Mouse (Mus musculus) bone marrow, adult 2 months (tissue): ENCODE measurements around the gene Adipoq.
A peak's percentile ranks its signal among the peaks of the same experiment; 100 is the strongest.

Experiments used
- CTCF ChIP-seq: fragments of 200-500 bp; IDR thresholded peaks from 2 replicates; pipeline ENCODE4 v1.5.1; 2011; ENCODE audit warnings: low read length, control low read depth; ENCODE audit not compliant: control insufficient read depth, insufficient read depth
- POLR2A ChIP-seq: fragments of 200-500 bp; IDR thresholded peaks from 2 replicates; pipeline ENCODE4 v1.6.1; 2011; ENCODE audit warnings: low read depth, mild to moderate bottlenecking, control low read depth, low read length, borderline replicate concordance; ENCODE audit not compliant: control insufficient read depth

GRCm38 (mm10) chr16:23107231-23107942 is 38.9 kb upstream of the Adipoq start, which contains the start of gene Eif4a2:
- peak; percentile 19; the same call in 1 of the 2 replicates for TF ChIP-seq CTCF
- peak; percentile 96 for TF ChIP-seq POLR2A
